Mouse (Mus musculus): ENCODE data around the gene Serpinh1. TPM values are rescaled to one million over a fixed set of nuclear protein-coding genes. Genes with fewer than 3 reads are reported as not detected.
"Not testable (repeated sequence)": the region's sequence is repeated elsewhere in the genome, so short reads cannot be mapped to it uniquely, and the experiment has no call there.

Serpinh1 gene
- polyA plus RNA-seq, 1 experiment from 2014 or later = 235 TPM

DNA sequence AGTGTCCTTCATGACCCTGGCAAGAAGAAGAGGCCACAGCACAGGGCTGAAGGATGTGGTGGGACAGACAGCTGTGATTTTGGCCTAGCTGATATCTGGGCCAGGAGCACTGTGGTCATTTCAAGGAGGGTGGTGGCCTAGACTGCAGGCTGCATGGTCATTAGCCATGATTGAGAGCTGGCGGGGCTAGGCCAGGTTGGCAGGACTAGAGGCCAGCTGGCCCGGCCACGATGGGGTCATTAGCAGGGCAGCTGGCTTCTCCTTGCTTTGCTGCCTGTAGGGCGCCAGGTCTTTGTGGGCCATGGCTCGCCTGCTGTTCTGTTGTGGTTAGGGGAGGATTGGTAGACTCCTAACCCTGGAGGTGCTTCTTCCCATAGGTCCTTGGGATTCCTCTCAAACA, 33.0 kb upstream of the Serpinh1 start:
- no peaks in the 10 kb centered on the region for H3K27me3 ChIP-seq (replicated peaks)
- peak overlapping the region; percentile 13; the same call in 1 of the 2 replicates for H3K4me2 ChIP-seq
- no peaks in the 10 kb centered on the region for H3K9me3 ChIP-seq
- H3K4me3 ChIP-seq = no peak overlapping the region
- ATAC-seq (replicated peaks) = no peak
- H3K36me3 ChIP-seq (replicated peaks) = no peaks in the 10 kb centered on the region; the same call in 1 of the 2 replicates
- H3K27ac ChIP-seq = no peak overlapping the region
- peaks cover 48% of the 10 kb centered on the region for H3K4me1 ChIP-seq
- 79% methylated on average over 5 of the region's 5 CpGs for WGBS
- H3K9ac ChIP-seq = no peak overlapping the region

DNA sequence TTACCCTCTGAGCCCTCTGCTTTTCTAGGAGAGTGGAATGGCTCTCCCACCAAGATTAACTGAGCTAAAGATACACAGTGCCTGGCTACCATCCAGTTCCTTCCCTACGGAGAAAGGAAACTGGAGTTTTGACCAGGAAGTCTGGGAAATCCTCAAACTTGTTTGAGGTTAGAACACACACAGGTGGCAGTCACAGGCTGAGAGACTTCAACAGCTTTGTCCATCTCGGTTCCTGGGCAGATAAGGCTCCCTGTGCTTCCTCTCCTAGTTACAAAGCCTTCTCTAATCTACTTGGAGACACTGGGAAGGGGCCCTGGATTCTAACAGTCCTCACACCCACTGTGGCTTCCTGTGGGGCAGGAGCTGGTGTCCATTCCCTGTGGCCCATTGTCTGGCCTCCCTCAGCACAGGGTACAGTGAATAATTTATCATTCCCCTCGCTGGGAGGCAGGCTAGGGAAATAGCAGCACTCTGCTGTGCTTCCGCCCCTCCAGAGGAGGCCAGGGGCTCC, 31.1 kb upstream of the Serpinh1 start:
- Histone ChIP-seq H3K4me2 (peak overlapping the region; percentile 85), H3K27ac (peak overlapping the region; percentile 51; the same call in 1 of the 2 replicates), H3K27me3 (replicated peaks) (no peaks in the 10 kb centered on the region), H3K9me3 (no peaks in the 10 kb centered on the region), H3K4me3 (peak overlapping the region; percentile 83), H3K36me3 (replicated peaks) (no peaks in the 10 kb centered on the region; the same call in 1 of the 2 replicates), H3K9ac (peak overlapping the region; percentile 87), H3K4me1 (peaks cover 55% of the 10 kb centered on the region)
- WGBS = 19% methylated on average over 4 of the region's 4 CpGs
- no peak for ATAC-seq (replicated peaks)

DNA sequence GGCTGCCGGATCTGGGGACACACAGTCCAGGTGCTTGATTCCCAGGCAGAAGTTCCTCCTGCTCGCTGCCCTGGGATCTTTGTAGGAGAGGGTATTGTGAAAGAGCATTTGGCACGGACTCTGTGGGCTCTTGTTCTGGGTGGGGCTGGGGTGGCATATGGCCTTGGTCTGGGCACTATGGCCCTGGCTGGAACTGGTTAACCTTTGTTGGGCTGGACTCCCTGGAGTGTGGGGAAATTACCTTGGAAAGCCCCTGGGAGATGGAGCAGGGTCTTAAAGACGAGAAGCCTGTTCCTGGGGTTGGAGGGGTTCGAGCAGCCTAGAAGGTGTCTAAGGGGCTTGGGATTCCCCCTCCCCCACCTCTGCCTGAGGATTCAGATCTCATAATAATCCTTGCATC, 30.2 kb upstream of the Serpinh1 start:
- no peaks in the 10 kb centered on the region for H3K9me3 ChIP-seq
- peak overlapping the region; percentile 87 for H3K9ac ChIP-seq
- 45% methylated on average over 5 of the region's 5 CpGs for WGBS
- no peak for ATAC-seq (replicated peaks)
- H3K27ac ChIP-seq = peak overlapping the region; percentile 98; the same call in 1 of the 2 replicates
- peak overlapping the region; percentile 83 for H3K4me3 ChIP-seq
- no peaks in the 10 kb centered on the region for H3K27me3 ChIP-seq (replicated peaks)
- peak overlapping the region; percentile 85 for H3K4me2 ChIP-seq
- H3K4me1 ChIP-seq = peaks cover 55% of the 10 kb centered on the region
- no peaks in the 10 kb centered on the region; the same call in 1 of the 2 replicates for H3K36me3 ChIP-seq (replicated peaks)

DNA sequence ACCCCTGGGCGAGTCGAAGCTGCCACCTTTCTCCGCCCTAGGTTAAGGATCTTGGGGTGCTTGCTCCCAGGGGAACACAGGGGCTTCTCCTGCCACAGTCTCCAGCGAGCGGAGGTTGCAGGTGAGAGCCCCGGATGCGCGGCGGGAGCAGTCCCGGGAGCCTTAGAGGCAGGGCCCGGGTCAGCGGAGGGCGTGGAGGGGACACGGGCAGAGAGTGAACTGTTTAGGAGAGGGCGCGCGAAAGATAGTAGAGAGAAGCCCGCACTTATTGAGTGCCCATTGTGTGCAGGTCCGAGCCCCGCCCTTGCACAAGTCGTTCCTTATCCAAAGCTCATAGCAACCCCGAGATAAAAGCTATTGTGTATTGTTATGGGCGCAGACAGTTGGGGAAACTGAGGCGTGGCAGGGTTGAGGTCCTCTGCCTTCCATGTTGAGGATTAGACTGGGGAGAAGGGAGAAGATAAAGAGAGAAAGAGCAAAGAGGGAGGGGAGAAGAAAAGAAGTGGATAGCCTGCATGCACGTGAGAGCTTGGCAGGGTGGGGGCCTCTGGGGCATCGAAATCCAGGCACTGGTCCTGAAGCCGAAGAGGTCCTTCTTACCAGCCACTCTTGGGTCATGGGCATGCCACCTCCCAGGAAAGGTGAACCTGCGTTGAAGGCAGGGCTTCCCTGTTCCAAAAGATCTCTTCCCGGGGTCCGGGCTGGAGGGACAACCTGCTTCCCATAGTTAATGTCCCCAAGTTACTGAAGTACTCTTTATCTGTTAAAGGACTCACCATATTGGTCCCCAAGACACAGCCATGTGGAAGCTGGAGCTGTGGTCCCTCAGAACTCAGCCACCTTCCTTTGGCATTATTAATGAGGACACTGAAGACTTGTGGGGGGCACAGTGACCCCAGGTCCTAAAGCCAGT, 29.3 kb upstream of the Serpinh1 start:
- H3K9me3 ChIP-seq = no peaks in the 10 kb centered on the region
- H3K9ac ChIP-seq = peak overlapping the region; percentile 87
- 9% methylated on average over 30 of the region's 30 CpGs for WGBS
- H3K4me3 ChIP-seq = peak overlapping the region; percentile 83
- H3K27ac ChIP-seq = peak overlapping the region; percentile 98
- H3K4me1 ChIP-seq = peaks cover 51% of the 10 kb centered on the region
- H3K36me3 ChIP-seq (replicated peaks) = no peaks in the 10 kb centered on the region; the same call in 1 of the 2 replicates
- peak overlapping the region; percentile 85 for H3K4me2 ChIP-seq
- ATAC-seq (replicated peaks) = no peak
- H3K27me3 ChIP-seq (replicated peaks) = no peaks in the 10 kb centered on the region

DNA sequence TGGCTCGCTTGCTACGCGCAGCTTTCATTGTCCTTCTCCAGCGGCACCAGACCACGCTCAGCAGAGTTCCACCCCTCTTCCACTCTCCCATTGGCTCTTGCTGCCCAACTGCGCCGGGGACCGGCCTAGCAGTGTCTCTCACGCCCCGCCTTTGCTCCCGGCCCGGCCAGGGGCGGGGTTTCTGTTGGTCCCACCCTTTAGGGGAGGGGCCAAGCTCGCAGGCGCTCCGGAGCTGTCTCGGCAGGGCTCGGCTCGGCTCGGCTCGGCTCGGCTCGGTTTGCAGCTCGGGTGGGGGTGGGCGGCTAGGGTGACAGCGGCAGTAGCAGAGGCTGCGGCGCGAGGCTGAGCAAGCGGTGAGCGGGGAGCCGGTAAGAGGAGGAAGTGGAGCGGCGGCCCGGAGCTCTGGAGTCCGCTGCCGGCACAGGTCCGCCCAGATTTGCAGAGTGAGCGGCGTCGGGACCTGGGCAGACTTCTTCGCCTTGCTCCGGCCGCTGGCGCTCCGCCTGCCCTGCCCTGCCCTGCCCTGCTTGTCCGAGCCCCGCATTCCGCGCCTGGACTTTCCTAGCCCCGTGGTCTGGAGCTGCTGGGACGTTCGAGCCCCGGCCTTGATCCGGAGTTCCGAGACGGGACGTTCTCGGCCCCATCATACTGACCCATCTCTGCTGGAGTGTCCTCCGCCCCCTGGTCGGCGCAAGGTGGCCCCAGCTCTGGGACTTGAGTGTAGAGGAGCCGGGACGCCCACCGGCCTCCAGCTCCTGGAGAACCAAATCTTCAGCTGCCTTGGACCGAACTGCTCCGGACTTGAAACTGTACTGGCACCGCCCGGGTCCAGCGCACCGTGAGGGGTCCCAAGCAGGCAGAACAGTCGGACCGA, 28.4 kb upstream of the Serpinh1 start, which contains the start of gene Gdpd5:
Gdpd5 (plus strand) TSS at position 201 of the 874 bp plus-strand sequence.
- H3K27ac ChIP-seq = peak within 1 kb of the TSS; percentile 98
- ATAC-seq (replicated peaks) = peak; percentile 96
- no peaks in the 10 kb centered on the region for H3K27me3 ChIP-seq (replicated peaks)
- peak within 1 kb of the TSS; percentile 83 for H3K4me3 ChIP-seq
- no peaks in the 10 kb centered on the region for H3K36me3 ChIP-seq (replicated peaks)
- H3K9ac ChIP-seq = peak within 1 kb of the TSS; percentile 87
- H3K4me1 ChIP-seq = peaks cover 49% of the 10 kb centered on the region
- WGBS = under 1% methylated on average over 73 of the region's 73 CpGs
- H3K4me2 ChIP-seq = peak within 1 kb of the TSS; percentile 85
- no peaks in the 10 kb centered on the region for H3K9me3 ChIP-seq

DNA sequence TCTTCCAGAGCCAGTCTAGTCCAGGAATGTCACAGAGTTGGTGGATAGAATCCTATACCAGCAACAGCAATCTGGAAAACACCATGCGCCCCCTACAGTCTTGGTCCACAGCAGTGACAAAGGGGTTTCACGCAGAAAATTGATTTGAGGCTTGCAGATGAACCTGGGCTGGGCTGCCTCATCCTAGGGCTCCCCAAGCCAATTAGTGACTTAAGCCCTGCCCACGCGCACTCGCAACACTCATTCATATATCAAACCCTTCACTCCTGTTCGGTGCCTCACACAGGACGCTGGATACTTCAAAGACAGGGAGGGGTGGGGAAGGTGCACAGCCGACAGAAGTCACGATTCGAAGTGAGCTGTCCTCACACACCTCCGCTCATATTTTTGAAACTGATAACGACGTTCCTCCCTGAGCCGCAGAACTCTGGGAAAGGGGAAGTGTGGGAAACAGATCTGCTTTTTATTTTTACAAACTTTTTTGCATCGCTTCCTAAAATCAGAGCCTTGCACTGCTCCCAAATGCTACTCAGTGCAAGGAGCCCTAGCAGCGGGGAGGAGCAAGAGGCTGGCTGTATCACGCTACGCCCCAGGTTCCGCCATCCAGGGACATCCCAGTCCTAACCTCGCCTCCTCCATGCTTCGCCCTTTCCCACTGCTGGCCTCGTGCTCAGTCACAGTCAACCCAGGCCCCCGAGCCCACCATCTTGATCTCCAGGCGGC, 27.6 kb upstream of the Serpinh1 start:
- peak overlapping the region; percentile 83 for H3K4me3 ChIP-seq
- peak overlapping the region; percentile 85 for H3K4me2 ChIP-seq
- peak overlapping the region; percentile 98 for H3K27ac ChIP-seq
- peak overlapping the region; percentile 85 for H3K9ac ChIP-seq
- H3K36me3 ChIP-seq (replicated peaks) = no peaks in the 10 kb centered on the region
- WGBS = under 1% methylated on average over 24 of the region's 24 CpGs
- peak; percentile 74 for ATAC-seq (replicated peaks)
- no peaks in the 10 kb centered on the region for H3K9me3 ChIP-seq
- H3K4me1 ChIP-seq = peaks cover 41% of the 10 kb centered on the region
- no peaks in the 10 kb centered on the region for H3K27me3 ChIP-seq (replicated peaks)

DNA sequence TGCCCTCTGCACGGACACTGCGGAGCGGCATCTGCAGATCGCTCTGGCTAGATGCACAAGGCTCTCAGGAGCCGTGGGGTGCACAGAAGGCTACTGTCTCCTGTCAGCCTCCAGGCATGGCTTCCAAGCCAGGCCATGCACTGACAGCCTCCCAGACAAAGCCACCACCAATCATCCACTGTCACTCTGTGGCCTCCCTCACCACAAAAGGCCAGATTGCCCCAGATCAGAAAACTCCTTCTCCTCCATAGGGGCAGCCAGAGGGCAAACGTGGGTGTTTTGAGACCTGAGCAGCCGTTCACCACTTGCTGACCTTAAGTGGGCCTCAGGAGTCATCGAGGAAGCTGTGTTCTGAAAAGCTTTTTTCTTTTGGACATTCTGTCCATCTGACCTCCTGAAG, 25.8 kb upstream of the Serpinh1 start:
- Histone ChIP-seq H3K9me3 (no peaks in the 10 kb centered on the region), H3K27ac (no peak overlapping the region), H3K4me1 (peaks cover 24% of the 10 kb centered on the region), H3K36me3 (replicated peaks) (no peaks in the 10 kb centered on the region), H3K4me3 (no peak overlapping the region), H3K9ac (no peak overlapping the region), H3K27me3 (replicated peaks) (no peaks in the 10 kb centered on the region), H3K4me2 (no peak overlapping the region)
- no peak for ATAC-seq (replicated peaks)
- WGBS = 70% methylated on average over 8 of the region's 8 CpGs

DNA sequence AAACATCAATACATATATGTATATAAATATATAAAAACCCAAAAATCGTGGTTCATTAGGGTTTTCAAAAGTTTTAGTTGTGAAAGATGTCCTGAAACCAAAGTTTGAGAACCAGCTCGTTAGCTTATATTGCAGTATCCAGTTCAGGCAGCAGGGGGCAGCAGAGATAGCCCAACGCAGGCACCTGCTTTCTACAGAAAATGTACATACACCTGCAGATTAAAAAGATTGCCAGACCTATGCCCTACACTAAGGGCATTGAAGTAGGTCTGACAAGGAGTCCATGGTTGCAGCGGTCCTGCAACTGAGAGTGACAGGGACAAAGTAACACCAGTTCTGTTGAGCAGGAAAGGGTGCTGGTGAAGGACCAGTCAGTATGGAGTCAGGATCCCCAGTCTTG, 22.4 kb upstream of the Serpinh1 start:
- Histone ChIP-seq H3K36me3 (replicated peaks) (no peaks in the 10 kb centered on the region), H3K9me3 (no peaks in the 10 kb centered on the region), H3K4me2 (no peak overlapping the region), H3K4me3 (no peak overlapping the region), H3K9ac (no peak overlapping the region), H3K27ac (no peak overlapping the region), H3K4me1 (0 out of 2 replicates have a peak, but pooled peaks cover 8% of the 10 kb centered on the region), H3K27me3 (replicated peaks) (no peaks in the 10 kb centered on the region)
- no peak for ATAC-seq (replicated peaks)
- 9% methylated on average over 4 of the region's 4 CpGs for WGBS

DNA sequence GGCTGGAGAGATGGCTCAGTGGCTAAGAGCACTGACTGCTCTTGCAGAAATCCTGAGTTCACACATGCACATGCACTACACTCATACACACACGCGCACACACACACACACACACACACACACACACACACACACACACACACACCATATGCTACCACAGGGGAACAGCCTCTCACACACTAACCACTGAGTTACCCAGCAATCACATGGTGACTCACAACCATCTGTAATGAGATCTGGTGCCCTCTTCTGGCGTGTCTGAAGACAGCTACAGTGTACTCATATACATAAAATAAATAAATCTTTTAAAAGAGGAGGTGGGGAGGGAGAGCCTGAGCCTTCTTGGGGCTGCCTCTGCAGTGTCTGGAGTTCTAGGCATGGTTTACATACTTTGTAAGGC, 21.3 kb upstream of the Serpinh1 start:
- not testable (repeated sequence) for H3K4me2 ChIP-seq

DNA sequence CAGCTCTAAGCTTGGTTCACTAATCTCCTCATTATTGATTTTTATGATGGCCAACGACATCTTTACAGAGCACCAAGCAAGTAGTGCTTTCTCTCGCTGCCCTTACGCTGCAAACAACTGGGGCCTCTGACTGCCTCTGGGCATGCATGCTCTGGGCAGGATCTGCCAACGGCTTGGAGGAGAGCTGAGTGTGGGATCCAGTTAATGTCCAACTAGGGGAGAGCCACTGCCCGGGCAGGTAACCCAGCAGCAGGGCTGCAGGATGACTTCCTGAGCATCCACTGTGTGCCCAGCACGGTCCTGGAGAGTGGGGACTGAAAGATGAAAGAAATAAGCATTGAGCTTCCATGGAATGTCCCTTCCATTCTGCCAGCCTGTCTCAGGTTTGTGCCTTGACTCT, 13.7 kb upstream of the Serpinh1 start:
- ATAC-seq (replicated peaks) = no peak
- no peaks in the 10 kb centered on the region for H3K36me3 ChIP-seq (replicated peaks)
- 82% methylated on average over 6 of the region's 6 CpGs for WGBS

More for the DNA sequence above, 21.3 kb upstream of the Serpinh1 start:
- H3K27me3 ChIP-seq (replicated peaks); H3K4me3 ChIP-seq; H3K9ac ChIP-seq; H3K9me3 ChIP-seq; H3K36me3 ChIP-seq (replicated peaks); H3K27ac ChIP-seq; H3K4me1 ChIP-seq: not testable (repeated sequence)
- WGBS = 66% methylated on average over 3 of the region's 3 CpGs
- peak; percentile 28; the same call in 1 of the 2 replicates for ATAC-seq (replicated peaks)

DNA sequence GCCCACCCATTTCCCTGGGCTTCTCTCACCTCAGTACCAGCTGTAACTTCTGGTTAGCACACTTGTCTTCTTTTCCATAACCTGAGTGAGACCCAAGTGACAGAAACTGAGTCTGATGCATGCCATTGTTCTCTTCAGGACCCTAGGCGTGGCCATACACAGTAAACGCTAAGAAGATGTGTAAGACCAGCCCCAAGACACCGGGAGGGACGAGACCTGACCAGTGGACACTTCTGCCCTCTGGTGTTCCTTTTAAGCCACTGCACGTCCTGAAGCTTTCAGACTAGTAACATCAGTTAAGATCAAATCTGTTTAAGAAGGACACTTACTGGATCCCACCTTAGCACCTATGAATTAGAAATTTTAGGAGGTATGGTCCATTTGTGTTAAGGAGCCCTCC, 12.0 kb upstream of the Serpinh1 start:
- WGBS = 2% methylated on average over 5 of the region's 5 CpGs
- no peak overlapping the region for H3K27ac ChIP-seq
- H3K9ac ChIP-seq = no peak overlapping the region
- H3K9me3 ChIP-seq = no peaks in the 10 kb centered on the region
- H3K4me1 ChIP-seq = peaks cover 19% of the 10 kb centered on the region
- no peaks in the 10 kb centered on the region for H3K27me3 ChIP-seq (replicated peaks)
- no peak overlapping the region for H3K4me3 ChIP-seq
- H3K4me2 ChIP-seq = peak overlapping the region; percentile 18
- no peaks in the 10 kb centered on the region for H3K36me3 ChIP-seq (replicated peaks)
- ATAC-seq (replicated peaks) = peak; percentile 20

More for the DNA sequence above, 13.7 kb upstream of the Serpinh1 start:
- Histone ChIP-seq H3K27ac (no peak overlapping the region), H3K4me3 (no peak overlapping the region), H3K27me3 (replicated peaks) (no peaks in the 10 kb centered on the region), H3K9ac (no peak overlapping the region), H3K4me2 (no peak overlapping the region), H3K9me3 (no peaks in the 10 kb centered on the region), H3K4me1 (peaks cover 9% of the 10 kb centered on the region)
